Mouse (Mus musculus) ES-E14 (cell line): ENCODE measurements around the gene Ralbp1.

ENCODE experiments used
- CHD2 ChIP-seq: IDR thresholded peaks from 2 replicates; pipeline ENCODE4 v1.6.1; 2014; ENCODE audit warnings: mild to moderate bottlenecking, low read depth, low read length, inconsistent platforms
- HCFC1 ChIP-seq: IDR thresholded peaks from 2 replicates; pipeline ENCODE4 v1.6.1; 2012; ENCODE audit warnings: low read length, inconsistent platforms, borderline replicate concordance; ENCODE audit not compliant: insufficient read depth

GRCm38 (mm10) chr17:65799353-65799752, 86.2 kb downstream of the Ralbp1 start:
- TF ChIP-seq CHD2 (no peak), HCFC1 (no peak)
